Mouse (Mus musculus) lung, adult 2 months (tissue): ENCODE measurements at regions not wholly inside any gene's neighbourhood (a gene's known extent, or its start where the extent isn't known, plus 50 kb on each side); places are given as distances from the start of the nearest gene placed in this dataset.

ENCODE experiments used
- CTCF ChIP-seq: fragments of 200-500 bp; IDR thresholded peaks from 2 replicates; pipeline ENCODE4 v1.5.1; 2011; ENCODE audit warnings: mild to moderate bottlenecking, low read length, control low read depth; ENCODE audit not compliant: insufficient read depth
- POLR2A ChIP-seq: fragments of 200-500 bp; IDR thresholded peaks from 2 replicates; pipeline ENCODE4 v1.6.1; 2011; ENCODE audit warnings: low read depth, mild to moderate bottlenecking, control low read depth, low read length, borderline replicate concordance; ENCODE audit errors: extremely low read depth

- TF ChIP-seq CTCF, result no peak
- no peak for TF ChIP-seq POLR2A
Measured at GRCm38 (mm10) chr2:167772834-167773233, 83.2 kb upstream of the Tmem189 start.
